Mouse (Mus musculus) adrenal gland, postnatal 36 days (tissue): ENCODE data around the gene Gm21915. TPM values are rescaled to one million over a fixed set of nuclear protein-coding genes. Genes with fewer than 3 reads are reported as not detected.

ENCODE experiments used
- DNase-seq, 2 experiments: peaks; one replicate each; pipeline ENCODE4 v3.0.0; 2021; ENCODE audit warnings: mixed read lengths in 1 of 2
- total RNA-seq, 2 experiments: library from RNA; stranded (reverse); gene quantifications; 2 replicates each; pipeline ENCODE4 v1.2.3; 2021

Gm21915 gene
- total RNA-seq, 2 experiments from 2014 or later, result not detected

GRCm38 (mm10) chr9:40717182-40717874 is 46.9 kb downstream of the Gm21915 start:
- DNase-seq, result no peak

GRCm38 (mm10) chr9:40717875-40718185 is 47.4 kb downstream of the Gm21915 start:
- DNase-seq, result no peak

Other genes starting within 250 kb of the Gm21915 start
- gene Gramd1b, start 139.2 kb upstream of the Gm21915 start, total RNA-seq, result 100 to 1,000 TPM; 613 to 822 TPM
- gene Clmp, start 15.3 kb downstream of the Gm21915 start, total RNA-seq, result 1 to 10 TPM; 5.2 to 6.9 TPM
- gene Hspa8, start 130.4 kb downstream of the Gm21915 start, total RNA-seq, result 1,000 to 10,000 TPM; 1,561 to 3,265 TPM
- gene Bsx, start 203.5 kb downstream of the Gm21915 start, total RNA-seq, result not detected